ENCODE assay signal across 16 mouse cellular contexts in the genomic region with DNA sequence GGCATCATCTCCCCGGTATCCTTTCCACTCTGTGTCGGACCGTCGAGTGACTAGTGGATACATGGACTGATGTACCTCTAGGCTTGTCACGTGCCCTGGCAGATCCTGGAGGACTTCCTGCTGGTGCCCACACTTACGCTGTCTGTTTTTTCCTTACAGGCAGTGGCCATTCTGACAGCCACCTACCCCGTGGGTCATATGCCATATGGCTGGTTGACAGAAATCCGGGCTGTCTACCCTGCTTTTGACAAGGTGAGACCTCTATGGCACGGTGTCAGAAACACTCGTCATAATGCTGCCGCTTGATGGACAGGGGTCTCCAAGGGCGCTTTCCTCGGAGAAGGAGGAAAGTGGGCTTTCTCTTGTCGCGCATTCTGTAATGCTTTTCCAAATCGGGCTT.
"Had no signal": no experiment of that assay in that cellular context is flagged by ENCODE, and none has a peak within 500 bp of the region (broad histone marks: within the 10 kb centered on the region; RNA-seq: fewer than 3 reads in every experiment).

No protein-coding gene starts in this region.

- DNase-seq: lung, adult 2 months; lung, postnatal 14 days; lung, postnatal 36 days; right cerebral cortex, postnatal 14 days; thymus, adult 2 months; thymus, postnatal 25 days; thymus, postnatal 4 days had no signal

- H3K4me3 ChIP-seq: lung, embryonic 15.5 days; megakaryocyte, embryonic 14.5 days; midbrain, embryonic 13.5 days; midbrain, embryonic 15.5 days; neural tube, embryonic 12.5 days; stomach, embryonic 15.5 days had no signal

- H3K27ac ChIP-seq: lung, embryonic 15.5 days; macrophage; midbrain, embryonic 13.5 days; midbrain, embryonic 15.5 days; neural tube, embryonic 12.5 days; stomach, embryonic 15.5 days; stomach, postnatal 0 days had no signal

- ATAC-seq: lung, postnatal 0 days; midbrain, embryonic 13.5 days; midbrain, embryonic 15.5 days had no signal
